Mouse (Mus musculus) testis, adult 2 months (tissue): ENCODE results near the gene Ttll7. TPM values are rescaled to one million over a fixed set of nuclear protein-coding genes. Genes with fewer than 3 reads are reported as not detected.

ENCODE experiments used
- H3K27ac ChIP-seq: fragments of 200-500 bp; 2 replicates; pipeline ENCODE4 v1.5.1; 2012; ENCODE audit warnings: low read depth, low read length; ENCODE audit not compliant: control insufficient read depth, insufficient read depth
- H3K27me3 ChIP-seq: fragments of 200-500 bp; 2 replicates; pipeline ENCODE4 v1.6.1; 2012; ENCODE audit warnings: mild to moderate bottlenecking, low read length, moderate library complexity; ENCODE audit not compliant: control insufficient read depth, insufficient read depth
- H3K36me3 ChIP-seq: fragments of 200-500 bp; 2 replicates; pipeline ENCODE4 v1.6.1; 2012; ENCODE audit warnings: mild to moderate bottlenecking, low read length; ENCODE audit not compliant: control insufficient read depth, insufficient read depth
- H3K4me1 ChIP-seq: fragments of 200-500 bp; 2 replicates; pipeline ENCODE4 v1.6.1; 2012; ENCODE audit warnings: low read length; ENCODE audit not compliant: control insufficient read depth, insufficient read depth
- H3K4me3 ChIP-seq: fragments of 200-500 bp; 2 replicates; pipeline ENCODE4 v1.5.1; 2012; ENCODE audit warnings: low read depth, mild to moderate bottlenecking, low read length, moderate library complexity, mixed read lengths; ENCODE audit not compliant: control insufficient read depth
- CTCF ChIP-seq: fragments of 200-500 bp; IDR thresholded peaks from 2 replicates; pipeline ENCODE4 v1.5.1; 2012; ENCODE audit warnings: low read depth, mild to moderate bottlenecking, inconsistent platforms, low read length, moderate library complexity; ENCODE audit not compliant: control insufficient read depth, insufficient read depth, insufficient replicate concordance
- POLR2A ChIP-seq: fragments of 200-500 bp; IDR thresholded peaks from 2 replicates; pipeline ENCODE4 v1.6.1; 2012; ENCODE audit warnings: low read depth, mild to moderate bottlenecking, inconsistent platforms, low read length, moderate library complexity; ENCODE audit not compliant: control insufficient read depth
- polyA plus RNA-seq: library from polyadenylated mRNA; depleted of rRNA; stranded (reverse); fragments of >200 nt; gene quantifications from 2 replicates; pipeline ENCODE4 v1.2.3, GENCODE M21; 2012

Ttll7 gene
- polyA plus RNA-seq, 1 experiment, result 24.6 TPM

DNA sequence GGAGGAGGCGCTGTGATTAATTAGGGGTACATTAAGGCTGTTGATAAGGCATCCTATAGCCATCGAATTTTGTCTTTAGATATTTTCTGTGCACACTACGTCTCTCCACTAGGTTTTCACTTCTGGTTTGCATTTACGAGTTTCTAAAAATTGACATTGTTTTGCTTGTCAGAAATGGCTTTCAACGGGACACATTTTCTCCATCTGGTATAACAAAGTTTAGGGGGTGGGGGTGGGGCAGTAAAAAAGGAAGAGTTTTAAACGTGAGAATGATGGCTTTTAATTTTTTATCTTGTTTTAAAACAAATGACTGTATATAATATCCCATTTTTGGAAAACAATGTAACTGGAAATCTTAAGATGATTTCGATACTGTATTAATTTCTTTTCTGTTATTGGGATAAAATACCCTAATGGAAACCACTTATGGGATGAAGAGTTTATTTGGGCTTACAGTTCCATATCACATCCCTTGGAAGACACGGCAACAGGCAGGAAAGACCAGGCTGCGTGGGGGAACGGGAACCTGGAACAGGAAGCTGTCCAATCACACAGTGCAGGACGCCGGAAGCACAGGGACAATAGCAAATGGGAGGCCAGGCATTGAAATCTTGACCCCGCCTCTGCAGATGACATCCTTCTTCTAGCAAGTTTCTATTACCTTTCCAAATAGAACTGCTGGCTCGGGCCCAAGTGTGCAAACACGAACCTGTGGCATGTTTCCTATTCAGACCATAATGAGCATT is 142.7 kb downstream of the Ttll7 start:
- no peak overlapping the region for H3K27ac ChIP-seq
- no peaks in the 10 kb centered on the region for H3K27me3 ChIP-seq
- H3K4me1 ChIP-seq, result no peaks in the 10 kb centered on the region; the same call in 1 of the 2 replicates
- TF ChIP-seq CTCF, result no peak
- 0 out of 2 replicates have a peak, but pooled peaks have one; percentile 11 for TF ChIP-seq POLR2A
- H3K4me3 ChIP-seq, result no peak overlapping the region; the same call in 1 of the 2 replicates
- H3K36me3 ChIP-seq, result no peaks in the 10 kb centered on the region

DNA sequence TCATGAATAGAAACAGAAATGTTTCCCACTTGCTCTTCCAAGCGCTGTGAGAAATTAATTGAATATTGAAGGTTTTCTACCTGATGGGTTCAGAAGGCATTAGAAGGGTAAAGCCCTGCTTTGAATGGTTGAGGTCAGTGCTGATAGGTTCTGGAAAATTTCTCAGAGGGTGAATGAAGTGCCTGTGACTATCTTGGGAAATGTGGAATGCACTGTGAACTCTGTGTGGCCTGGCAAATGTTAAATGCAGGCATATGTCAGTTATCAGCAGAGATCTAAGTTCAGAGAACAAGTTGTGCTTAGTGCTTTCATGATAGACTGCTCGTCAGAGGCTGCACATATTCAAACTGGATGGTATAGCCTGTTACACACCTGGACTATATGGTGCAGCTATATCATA is 147.0 kb downstream of the Ttll7 start:
- TF ChIP-seq CTCF (no peak), POLR2A (no peak)
- H3K36me3 ChIP-seq, result no peaks in the 10 kb centered on the region
- H3K4me3 ChIP-seq, result no peak overlapping the region

DNA sequence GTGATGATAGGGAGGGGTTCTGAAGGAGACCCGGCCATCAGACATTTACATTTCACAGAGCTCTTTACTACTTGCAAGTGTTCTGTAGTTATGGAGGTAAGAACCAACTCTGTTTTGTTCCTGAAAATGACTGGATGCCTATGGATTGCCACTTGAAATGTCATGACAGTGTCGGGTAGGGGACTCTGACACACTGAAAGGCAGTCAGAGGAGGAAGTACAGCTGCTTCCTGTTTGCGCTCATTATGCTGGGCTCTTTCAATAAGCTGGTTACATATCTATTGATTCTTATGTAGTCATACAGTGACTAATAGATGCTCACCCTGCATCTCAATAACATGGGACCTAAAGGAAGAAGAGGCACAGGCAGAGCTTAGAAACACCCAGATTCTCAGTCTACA is 148.8 kb downstream of the Ttll7 start:
- Histone ChIP-seq H3K27ac (no peak overlapping the region), H3K27me3 (no peaks in the 10 kb centered on the region)
- TF ChIP-seq CTCF, result no peak
- TF ChIP-seq POLR2A, result no peak

More for the DNA sequence above, 147.0 kb downstream of the Ttll7 start:
- Histone ChIP-seq H3K27ac (no peak overlapping the region), H3K27me3 (no peaks in the 10 kb centered on the region), H3K4me1 (no peaks in the 10 kb centered on the region; the same call in 1 of the 2 replicates)

DNA sequence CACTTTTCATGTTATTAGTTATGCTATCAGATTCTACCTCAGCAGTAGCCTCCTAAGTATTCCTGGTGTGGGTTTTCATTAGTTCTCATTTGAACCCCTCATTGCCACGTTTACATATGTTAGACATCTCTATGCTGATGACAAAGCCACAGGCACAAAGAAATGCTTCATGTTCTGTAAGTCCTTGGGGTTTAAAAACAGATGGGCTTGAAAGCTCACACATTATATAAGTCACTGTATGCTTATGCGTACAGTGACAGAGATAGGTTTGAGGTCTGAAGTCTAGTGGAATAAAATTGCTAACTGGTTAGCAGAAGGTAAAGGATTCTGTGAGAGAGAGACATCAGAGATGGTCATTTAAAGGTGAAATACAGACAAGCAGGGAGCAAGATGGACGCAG is 149.4 kb downstream of the Ttll7 start:
- Histone ChIP-seq H3K4me3 (no peak overlapping the region), H3K4me1 (no peaks in the 10 kb centered on the region), H3K27ac (no peak overlapping the region), H3K36me3 (no peaks in the 10 kb centered on the region), H3K27me3 (no peaks in the 10 kb centered on the region)
- TF ChIP-seq CTCF (no peak), POLR2A (no peak)

More for the DNA sequence above, 148.8 kb downstream of the Ttll7 start:
- Histone ChIP-seq H3K4me3 (no peak overlapping the region), H3K36me3 (no peaks in the 10 kb centered on the region), H3K4me1 (no peaks in the 10 kb centered on the region)

DNA sequence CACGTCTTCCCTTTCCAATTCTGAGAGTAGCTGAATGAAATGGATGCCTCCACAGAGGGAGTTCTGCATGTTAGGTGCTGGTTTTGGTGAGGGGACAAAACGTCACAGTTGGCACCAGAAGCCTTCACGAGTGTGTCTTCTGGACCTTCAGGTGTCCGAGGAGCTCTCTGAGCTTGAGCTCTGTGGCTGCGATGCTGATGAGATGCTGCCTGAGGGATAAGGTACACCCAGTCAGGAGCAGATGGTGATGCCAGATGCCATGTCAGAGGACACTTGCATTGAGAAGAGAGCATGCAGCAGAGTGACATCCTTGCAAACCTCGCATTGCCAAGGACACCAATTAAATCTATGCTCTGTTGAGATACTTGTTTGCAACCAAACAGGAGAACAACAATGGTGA is 164.3 kb downstream of the Ttll7 start:
- TF ChIP-seq CTCF (no peak), POLR2A (no peak)

DNA sequence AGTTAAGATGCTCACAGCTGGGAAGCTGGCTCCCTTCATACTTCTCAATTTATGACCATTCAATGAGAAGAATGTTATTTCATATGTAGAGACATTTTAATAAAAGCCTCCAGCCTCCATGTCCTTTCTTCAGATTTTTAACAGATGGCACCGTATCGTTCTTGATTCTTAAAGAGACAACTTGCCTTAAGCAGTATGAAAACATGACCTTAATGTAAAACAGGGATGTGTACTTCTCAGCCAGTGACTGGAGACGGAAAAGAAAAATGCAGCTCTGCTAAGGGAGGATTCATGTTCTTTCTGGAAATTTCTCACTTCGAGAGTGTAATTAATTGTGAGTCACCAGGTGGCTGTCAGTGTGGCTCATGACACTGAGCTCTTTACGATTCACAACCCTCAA is 167.3 kb downstream of the Ttll7 start:
- no peak overlapping the region for H3K4me3 ChIP-seq
- H3K4me1 ChIP-seq, result no peaks in the 10 kb centered on the region

More for the DNA sequence above, 164.3 kb downstream of the Ttll7 start:
- Histone ChIP-seq H3K27me3 (no peaks in the 10 kb centered on the region), H3K4me3 (no peak overlapping the region), H3K36me3 (no peaks in the 10 kb centered on the region), H3K4me1 (no peaks in the 10 kb centered on the region), H3K27ac (no peak overlapping the region)

DNA sequence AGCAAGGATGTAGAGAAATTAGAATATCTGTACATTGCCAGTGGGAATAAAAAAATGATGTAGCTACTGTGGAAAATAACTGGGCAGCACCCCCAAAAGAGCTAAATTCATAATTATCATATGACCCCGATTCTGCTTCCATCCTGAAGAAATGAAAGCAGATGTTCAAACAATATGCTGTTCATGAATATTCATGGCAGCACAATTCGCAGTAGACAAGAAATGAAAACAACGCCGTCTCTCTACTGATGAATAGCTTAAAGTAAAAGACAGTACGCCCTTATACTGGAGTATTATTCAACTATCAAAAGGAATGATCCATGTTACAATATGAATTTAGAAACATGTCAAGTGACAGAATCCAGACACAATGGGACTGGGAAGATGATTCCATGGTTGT is 174.1 kb downstream of the Ttll7 start:
- H3K4me3 ChIP-seq, result no peak overlapping the region
- H3K27me3 ChIP-seq, result no peaks in the 10 kb centered on the region
- H3K36me3 ChIP-seq, result no peaks in the 10 kb centered on the region
- no peak overlapping the region for H3K27ac ChIP-seq
- no peaks in the 10 kb centered on the region for H3K4me1 ChIP-seq
- TF ChIP-seq CTCF (no peak), POLR2A (no peak)

More for the DNA sequence above, 167.3 kb downstream of the Ttll7 start:
- H3K27me3 ChIP-seq, result no peaks in the 10 kb centered on the region
- H3K36me3 ChIP-seq, result no peaks in the 10 kb centered on the region
- TF ChIP-seq POLR2A, result no peak
- TF ChIP-seq CTCF, result no peak
- H3K27ac ChIP-seq, result no peak overlapping the region

DNA sequence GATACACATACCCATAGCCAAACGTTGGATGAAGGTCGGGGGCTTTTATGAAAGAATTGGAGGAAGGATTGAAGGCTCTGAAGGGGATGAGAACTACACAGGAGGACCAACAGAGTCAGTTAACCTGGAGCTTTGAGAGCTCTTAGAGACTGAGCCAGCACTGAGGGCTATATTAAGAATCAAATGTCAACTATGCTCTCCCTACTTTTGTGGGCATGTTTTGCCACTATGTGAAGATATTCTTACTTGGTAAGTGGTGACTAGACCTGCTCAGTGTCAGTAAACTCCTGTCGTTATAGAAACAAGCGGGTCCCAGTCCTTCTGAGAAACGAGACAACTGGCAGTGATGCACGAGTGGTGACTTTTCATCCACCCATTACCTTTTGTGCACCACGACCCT is 176.2 kb downstream of the Ttll7 start:
- H3K27me3 ChIP-seq, result no peaks in the 10 kb centered on the region
- no peak overlapping the region for H3K27ac ChIP-seq
- H3K4me1 ChIP-seq, result no peaks in the 10 kb centered on the region
- no peak for TF ChIP-seq POLR2A
- no peak for TF ChIP-seq CTCF
- H3K4me3 ChIP-seq, result no peak overlapping the region
- H3K36me3 ChIP-seq, result no peaks in the 10 kb centered on the region
